Mouse (Mus musculus): Measurements from ENCODE around the gene Pamr1.

The Pamr1 gene

DNA sequence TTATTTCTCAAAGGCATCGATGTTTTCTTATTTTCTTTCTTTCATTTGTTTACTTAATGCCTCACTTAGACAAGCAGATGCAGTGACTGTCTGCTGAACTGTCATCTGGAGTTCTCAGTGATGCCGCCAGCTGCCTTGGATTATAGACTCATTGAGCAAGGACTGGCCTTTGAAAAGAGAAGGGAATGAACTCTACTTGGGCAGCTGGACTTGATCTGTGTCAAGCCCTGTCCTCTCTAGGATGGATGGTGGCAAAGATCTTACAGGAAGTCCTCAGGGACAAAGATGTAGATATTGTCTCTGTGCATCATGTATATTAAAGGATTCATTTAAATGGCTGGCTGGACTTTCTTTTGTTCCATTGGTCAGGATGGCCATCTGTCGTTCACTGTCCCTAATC, 114.1 kb downstream of the Pamr1 start:
- DNase-seq, result no peak

DNA sequence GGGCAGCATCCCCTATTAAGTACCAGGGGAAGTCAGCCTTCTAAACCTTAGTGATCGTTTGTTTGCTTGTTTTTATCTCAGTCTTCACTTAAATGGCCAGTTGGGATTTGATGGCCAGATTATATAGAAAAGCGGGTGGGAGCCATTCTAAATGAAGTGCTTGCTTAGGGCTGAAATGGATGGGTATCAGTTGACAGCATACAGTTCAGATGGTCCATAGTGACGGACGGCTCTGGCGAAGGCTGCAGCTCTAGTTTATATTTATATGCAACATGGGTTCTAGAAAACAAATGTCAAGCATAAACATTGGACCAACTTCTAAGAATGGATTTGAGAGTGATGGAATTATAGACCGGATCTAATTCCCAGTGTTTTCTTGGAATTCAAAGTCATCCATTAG, 118.2 kb downstream of the Pamr1 start:
- no peak for DNase-seq

DNA sequence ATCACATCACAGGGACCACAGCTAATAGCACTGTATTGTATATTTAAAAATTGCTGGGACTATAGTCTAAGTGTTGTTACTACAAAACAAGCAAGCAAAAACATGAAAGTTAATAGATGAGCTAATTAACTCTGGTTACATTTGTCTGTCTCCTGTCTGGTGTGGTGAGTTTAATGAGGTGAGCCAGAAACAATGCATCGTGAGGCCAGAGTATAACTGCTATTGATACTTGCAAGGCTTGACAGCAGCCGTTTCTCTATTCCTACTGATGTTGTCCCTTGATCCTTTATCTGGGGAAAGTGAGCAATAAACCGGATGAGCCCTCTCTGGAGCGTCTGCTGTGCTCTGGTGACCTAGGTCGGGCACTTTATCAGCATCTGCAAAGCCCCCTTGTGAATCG, 119.8 kb downstream of the Pamr1 start:
- DNase-seq, result no peak

DNA sequence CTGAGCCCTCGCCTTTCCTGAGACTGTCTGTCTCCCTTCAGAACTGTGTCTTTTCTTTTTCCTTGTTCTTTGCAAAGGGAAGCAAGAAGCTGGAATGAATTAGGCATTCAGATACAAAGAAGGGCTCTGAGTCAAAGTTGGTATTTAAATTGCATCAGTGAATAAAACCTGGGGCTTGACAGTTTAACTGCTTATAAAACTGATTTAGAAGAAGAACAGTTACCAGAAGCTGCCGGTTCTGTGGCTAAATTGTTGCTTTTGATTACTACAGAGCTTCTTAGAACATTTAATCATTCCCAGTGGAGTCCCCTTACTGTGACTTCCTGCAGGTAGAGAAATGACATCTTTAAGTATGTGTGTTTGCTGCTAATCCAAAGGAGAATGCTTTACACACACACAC, 124.8 kb downstream of the Pamr1 start:
- no peak for DNase-seq

DNA sequence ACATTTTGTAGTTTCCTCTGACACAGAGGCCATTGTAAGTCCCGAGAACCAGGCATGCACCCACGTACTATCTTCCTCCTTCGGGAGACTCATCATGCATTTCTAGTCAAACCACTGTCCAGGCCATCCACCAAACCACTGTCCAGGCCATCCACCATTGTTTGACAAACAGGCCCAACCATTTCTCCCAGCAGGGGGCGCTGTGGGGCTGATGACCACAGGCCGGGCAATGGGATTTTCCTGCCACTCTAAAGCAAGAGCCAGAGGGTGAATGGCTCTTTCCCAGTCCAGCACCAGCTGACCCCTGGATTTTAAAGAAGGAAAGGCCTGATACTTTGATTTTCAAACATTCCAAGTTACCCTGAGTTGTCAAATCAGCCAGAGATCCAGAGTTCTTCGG, 125.5 kb downstream of the Pamr1 start:
- DNase-seq, result peak; percentile 57

DNA sequence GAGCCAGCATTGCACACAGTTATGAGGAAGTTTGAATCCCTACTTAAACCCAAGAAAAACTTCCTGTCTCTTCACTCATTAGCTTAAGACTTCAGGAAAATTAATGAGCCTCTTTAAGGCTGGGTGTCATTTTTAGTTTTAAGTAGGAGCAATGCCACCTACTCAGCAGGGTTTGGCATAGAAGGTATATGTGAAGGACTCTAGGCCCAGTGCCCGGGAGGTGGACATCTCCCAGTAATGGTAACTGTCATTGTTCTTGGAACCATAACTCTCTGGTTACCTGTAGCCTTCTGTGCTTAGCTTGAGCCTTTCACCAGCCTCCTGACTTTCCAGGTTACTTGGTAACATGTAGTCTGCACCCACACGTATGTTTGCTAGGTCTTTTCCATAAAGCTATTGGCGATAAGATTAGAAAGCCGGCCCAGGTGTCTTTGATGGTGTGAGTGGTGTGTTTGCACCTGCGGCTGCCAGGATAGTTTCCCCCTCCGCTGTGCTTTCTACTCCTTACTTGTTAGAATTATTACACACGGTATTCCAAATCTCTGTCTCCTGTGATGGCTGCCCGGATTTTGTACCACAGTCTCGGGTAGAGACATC, 127.0 kb downstream of the Pamr1 start:
- DNase-seq, result peak; percentile 32

DNA sequence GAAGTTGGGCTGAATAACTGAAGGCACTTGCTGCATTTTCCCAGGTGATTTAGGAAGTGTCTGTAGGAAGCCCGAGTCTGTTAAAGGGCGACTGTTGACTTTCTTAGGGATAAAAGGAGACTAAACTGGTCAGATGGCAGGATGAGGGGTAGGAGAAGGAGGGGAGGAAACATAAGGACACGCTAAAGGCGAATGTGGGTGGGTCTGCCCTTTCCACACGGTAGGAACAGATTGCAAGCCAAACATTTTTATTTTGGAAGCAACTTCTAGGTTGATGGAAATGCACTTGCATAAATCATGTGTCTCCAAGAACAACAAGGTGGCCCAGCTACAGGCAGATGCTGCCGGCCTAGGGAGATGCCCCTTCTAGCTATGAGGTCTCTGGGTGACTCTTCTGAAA, 127.6 kb downstream of the Pamr1 start:
- no peak for DNase-seq

DNA sequence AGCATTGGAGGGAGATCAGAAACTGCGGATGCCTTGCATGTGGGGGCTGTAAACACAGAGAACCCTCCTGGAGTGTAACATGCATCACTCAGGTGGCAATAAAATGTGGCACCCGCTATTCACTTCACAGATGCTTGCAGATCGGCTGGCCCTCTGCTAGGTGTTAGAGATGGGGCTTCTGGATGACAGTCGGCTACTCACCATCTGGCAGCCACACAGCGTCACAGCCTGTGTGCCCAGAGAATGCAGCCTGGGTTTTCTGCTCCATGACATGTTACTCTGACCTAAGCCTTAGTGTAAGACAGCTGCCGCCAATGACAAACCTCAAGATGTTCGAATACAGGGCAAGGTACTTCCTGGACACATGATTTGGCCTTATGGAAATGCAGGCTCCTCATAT, 131.5 kb downstream of the Pamr1 start:
- no peak for DNase-seq

DNA sequence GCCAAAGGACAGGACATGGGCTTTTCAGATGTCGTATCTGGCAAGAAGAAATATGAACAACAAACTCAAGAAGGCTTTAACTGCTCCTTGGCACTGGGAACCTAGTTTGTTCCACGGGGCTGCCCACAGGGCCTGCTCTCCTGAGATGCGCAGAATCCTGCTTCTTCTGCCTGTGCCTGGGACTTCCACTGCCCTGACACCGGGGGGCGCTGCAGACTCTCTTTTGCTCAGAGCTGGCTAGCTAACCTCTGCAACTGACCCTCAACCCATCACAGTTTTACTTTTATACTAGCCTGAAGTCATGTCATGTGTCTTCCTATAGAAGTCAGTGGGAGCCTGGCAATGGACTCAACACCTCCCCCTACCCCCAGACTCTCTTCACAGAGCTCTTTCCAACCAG, 132.4 kb downstream of the Pamr1 start:
- peak; percentile 23 for DNase-seq

DNA sequence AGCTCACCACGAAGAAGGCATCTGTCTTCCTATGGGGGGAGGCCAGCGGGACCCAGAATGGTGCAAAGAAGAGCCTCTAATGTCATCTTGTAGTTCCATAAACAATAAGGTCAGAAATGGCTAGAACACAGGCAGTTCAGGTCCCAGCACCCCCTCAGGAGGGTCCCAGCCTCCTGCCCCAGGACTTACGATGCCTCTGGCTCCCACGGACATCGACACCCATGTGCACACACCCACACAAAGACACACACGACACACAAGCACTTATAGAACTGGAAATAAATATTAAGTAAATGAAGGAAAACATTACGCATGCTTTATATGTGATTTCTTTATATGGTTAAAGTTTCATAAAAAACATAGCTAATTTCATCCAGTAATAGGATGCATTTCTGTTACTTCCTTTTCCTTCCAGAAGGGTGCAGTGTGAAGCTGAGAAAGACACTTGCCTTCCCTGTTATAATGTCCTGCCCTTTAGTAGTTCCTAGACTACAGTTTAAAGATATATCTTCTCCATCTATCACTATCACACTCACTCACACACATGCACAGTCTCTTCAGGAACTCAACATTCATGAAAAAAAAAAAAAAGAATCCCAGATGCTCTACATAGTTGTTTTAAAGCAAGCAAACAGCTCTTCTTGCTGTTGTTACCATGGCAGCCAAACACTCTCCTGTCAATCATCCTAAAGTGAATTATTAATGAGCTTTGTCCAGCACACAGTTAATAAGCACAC, 135.7 kb downstream of the Pamr1 start:
- no peak for DNase-seq

DNA sequence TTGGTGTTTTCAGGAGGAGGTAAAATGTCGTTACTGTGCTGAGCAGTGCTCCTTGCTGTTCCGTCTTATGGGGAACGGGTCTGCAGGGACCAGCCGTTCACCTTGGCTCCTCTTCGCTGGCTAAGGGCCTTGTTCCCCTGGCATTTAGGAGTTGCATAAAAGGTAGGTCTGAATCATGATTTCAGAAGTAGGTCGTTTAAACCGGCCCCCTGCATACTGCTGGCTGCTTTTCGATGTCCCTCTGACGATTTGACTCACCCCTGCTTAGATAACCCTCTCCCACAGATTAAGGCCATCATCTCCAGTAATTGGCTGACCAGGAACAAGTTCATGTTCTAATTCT, 136.3 kb downstream of the Pamr1 start:
- DNase-seq, result no peak

Data from cerebellum, adult 9-10 months (tissue).